Comparison of ENCODE assay signal across 8 mouse cellular contexts in genomic region chr7:124347218-124348017, GRCm38 (mm10).
DNase-seq lines count a peak whose midpoint lies in the region; ATAC-seq lines count a peak whose summit lies in the region.

No protein-coding gene starts in this region.

- ATAC-seq in frontal cortex, adult (ENCODE audit: low TSS enrichment), result 0 out of 2 replicates have a peak, but pooled peaks have one; percentile 50
- ATAC-seq in granulocyte monocyte progenitor cell, adult 5-6 weeks (replicated peaks; ENCODE audit: poor library complexity, severe bottlenecking), result no peak

- no peak for DNase-seq in frontal cortex, postnatal 25 days (ENCODE audit: low spot score in 2 of 2)
- DNase-seq in brain, embryonic 18.5 days (ENCODE audit: low read depth, low spot score), result peak; percentile 47
- DNase-seq in kidney, adult 18-20 months, result peak; percentile 65
- DNase-seq in layer of hippocampus, postnatal 36 days, result peak; percentile 36 to 44
- no peak for DNase-seq in adrenal gland, adult (ENCODE audit: inconsistent age in 2 of 2, low spot score in 1 of 2)
- no peak for DNase-seq in spleen, adult 12 weeks (ENCODE audit: low spot score)

Comparison
In these comparisons a context has a peak if more than half of its experiments do, and no peak if none do; other contexts are left out.
1. DNase-seq: peak in brain, embryonic 18.5 days (single experiment), kidney, adult 18-20 months (single experiment) and layer of hippocampus, postnatal 36 days (2 of 2); none in frontal cortex, postnatal 25 days (0 of 2), adrenal gland, adult (0 of 2) and spleen, adult 12 weeks (single experiment).